Mouse (Mus musculus) thymus, postnatal 14 days (tissue): Measurements from ENCODE around the gene Tmem160.

Experiments
- DNase-seq: peaks from one replicate; pipeline ENCODE4 v3.0.0; 2021

Tmem160 gene

DNA sequence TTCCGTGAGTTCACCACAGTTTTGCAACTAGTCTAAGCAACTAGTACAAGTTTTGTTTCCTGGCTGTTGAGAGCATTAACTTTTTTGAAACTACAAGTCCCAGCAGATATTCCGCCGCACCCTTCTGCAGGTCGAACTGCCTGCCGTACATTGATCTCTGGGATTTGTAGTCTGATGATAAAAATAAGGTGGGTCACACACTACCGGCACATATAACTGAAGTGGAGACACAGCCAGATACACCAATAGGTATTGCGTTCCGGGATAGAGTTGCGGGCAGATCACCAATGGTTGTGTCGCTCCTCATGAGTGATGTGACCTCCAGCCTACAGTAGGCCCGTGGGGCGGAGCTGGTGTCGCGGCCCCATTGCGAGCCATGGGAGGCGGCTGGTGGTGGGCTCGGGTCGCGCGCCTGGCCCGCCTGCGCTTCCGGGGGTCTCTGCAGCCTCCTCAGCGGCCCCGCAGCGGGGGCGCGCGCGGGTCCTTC lies at the start of gene Tmem160:
Tmem160 (plus strand) TSS at position 193 of the 487 bp plus-strand sequence.
- DNase-seq: peak; percentile 92

DNA sequence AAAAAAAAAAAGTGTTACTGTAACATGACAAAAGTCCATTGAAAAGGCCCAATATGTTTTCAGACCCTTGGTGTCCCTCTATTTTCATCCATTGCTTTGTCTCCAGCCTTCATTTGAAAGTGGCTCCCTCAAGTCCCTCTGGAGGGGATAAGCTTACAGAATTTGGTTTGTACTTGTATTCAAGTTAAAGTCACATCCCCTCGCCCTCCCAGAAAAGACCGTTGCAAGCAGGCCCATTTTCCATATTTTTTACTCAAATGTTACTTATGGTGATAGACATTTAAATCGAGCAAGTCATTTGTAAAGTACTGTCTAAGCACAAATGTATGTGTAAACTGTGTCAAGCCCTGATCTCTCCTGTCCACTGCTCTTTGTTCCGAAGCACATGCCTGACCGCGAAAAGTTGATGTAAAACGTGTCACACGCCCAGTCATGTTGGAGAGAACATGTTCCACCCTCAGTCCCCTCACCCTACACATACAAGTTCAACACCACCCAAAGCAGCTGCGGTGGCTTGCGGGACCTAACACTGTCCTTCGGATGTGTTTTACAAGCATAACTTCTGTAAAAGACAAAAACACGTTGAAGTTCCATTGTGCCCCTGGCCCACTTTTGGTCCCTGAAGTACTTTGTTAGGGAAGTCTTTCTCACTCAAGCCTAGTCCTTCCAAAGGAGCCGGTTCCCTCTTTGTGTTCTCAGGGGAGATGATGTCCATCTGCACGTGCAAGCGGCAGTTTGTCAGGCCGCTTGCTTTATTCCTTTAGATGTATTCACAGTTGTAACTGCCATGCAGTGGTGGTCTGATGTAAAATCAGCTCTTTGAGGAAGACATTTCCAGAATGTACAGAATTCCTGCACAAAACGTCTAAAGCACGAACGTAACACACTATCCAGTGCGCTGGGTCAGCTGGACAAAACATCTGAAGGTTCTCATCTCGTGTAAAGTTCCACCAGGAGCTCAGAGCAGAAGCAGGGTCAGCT lies 49.3 kb upstream of the Tmem160 start:
- peak; percentile 54 for DNase-seq

- peak; percentile 28 for DNase-seq
These were observed 48.1 kb upstream of the Tmem160 start for GRCm38 (mm10) chr7:16404315-16405072.

GRCm38 (mm10) chr7:16405073-16405455 lies 47.5 kb upstream of the Tmem160 start:
- peak; percentile 64 for DNase-seq

DNA sequence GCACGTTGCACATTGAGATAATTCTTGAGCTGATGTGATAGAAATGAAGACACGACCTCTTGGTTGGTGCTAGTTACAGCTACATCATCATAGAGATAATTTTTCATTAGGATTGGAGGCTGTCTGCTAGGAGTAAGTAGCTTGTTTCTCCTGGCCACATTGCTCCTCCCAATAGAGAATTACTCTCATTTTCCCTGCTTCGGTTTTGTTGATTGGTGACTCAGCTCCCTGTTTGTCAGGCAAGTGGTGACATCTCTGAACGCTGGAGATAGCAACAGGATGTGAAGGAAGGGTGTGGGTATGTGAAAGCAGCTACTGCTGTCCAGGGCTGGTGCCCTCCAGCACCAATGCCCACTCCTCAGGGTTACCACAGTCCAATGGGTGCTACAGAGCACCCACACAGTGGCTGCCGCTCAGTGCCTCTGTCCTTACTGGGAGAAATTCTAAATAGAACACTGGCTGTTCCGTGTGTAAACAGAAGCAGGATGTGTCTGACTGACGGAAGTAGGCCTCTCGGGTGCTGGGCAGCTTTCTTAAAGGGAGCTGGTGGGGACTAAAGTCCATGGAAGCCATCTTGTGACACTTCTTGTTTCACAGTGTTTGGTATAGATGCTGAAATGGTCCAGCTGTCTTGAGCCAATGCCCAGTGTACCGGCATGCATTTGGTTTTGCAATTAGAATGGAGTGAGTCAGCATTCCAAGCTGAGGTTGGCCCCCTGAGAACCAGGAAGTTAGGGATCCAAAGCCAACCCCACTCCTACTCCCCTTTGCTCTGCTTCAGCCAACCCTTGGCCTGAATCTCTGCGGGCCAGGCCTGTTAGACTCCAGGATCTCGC lies 46.8 kb upstream of the Tmem160 start:
- peak; percentile 71 for DNase-seq

- no peak for DNase-seq
These were observed 45.6 kb upstream of the Tmem160 start for GRCm38 (mm10) chr7:16406978-16407377.

DNA sequence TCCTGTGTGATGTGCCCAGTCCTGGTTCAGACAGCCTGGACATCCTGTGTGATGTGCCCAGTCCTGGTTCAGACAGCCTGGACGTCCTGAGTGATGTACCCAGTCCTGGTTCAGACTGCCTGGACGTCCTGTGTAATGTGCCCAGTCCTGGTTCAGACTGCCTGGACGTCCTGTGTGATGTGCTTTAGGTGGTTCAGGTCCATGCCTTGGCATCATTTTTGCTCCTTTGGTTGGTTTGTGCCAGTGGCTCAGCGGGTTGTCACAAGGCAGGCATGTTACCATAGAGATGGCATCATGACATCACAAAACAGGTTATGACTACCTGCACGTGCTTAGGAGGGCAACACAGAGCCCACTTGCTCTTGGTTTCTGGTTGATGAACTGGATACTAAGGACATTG lies 41.5 kb upstream of the Tmem160 start:
- DNase-seq: no peak

- no peak for DNase-seq
These were observed 40.2 kb upstream of the Tmem160 start for GRCm38 (mm10) chr7:16412220-16412896.

- DNase-seq: no peak
These were observed 39.6 kb upstream of the Tmem160 start for GRCm38 (mm10) chr7:16412930-16413329.

- DNase-seq: no peak
These were observed 37.2 kb upstream of the Tmem160 start for GRCm38 (mm10) chr7:16415426-16415825.

- DNase-seq: no peak
These were observed 35.3 kb upstream of the Tmem160 start for GRCm38 (mm10) chr7:16417141-16417771.

DNA sequence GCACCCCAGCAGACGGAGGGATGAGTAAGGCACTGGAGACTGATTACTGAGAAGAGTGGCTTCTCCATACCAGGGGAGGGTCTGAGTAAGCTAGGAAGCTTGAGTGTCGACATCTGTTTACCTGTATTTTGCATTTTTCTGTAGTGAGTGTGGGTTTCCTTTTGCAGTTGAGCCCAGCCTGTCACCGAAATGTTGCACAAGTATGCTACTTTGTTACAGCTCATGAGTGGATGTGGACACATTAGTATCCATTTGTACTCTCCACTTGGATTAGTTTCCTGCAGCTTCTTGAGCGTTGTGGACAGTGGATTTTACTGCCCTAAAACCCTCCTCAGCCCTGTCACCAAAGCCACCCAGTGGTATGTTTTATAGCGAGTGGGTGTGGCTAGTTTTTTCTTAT lies 33.9 kb upstream of the Tmem160 start:
- DNase-seq: no peak

DNA sequence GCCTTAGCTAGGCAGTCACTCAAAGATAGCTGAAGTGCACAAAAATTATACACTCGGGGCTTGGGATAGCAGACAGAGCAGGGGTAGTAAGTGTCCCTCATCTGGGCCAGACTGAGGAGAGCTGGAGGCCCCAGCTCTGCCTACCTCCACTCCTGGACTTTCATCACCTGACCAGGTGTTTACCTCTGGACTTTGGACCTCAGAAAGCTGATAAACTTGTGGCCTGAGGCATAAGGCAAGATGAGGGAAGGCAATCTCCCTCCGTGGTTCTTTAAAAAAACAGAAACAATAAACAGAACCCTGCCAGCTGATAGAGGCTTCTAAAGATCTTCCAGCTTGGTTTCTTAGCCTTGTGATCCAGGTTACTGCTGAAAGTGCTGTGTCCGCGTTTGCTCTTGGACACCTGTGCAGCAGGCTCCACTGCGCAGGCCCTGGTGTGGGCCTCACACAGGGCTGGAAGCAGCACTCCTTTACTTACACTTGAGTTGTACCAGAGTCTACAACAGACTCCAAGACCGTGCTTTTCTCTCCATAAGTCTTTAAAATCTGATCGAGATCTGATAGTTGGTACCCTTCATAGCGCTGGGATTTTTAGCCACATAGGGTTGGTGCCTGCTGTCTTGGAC lies 32.0 kb upstream of the Tmem160 start:
- DNase-seq: no peak

DNA sequence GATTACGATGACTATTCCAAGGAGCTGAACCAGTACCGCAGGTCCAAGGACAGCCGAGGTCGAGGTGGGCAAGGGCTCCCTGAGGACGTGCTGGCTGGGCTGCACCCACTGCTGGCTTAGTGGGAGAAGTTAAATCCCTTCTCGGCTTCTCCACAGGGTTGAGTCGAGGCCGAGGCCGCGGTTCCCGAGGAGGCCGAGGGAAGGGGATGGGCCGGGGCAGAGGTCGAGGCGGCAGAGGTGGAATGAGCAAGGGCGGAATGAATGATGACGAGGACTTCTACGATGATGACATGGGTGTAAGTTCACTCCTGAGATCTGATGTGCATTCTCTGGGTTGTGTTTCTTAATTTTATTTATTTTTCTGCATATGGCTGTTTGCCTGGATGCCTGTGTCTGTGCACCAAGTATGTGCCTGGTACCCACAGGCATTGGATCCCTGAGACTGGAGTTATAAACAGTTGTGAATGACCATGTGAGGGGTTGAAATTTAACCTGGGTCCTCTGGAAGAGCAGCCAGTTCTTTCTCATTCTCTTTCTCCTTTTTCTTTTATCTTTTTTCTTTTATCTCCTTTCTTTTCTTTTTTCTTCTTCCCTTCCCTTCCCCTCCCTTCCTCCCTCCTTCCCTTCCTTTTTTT lies 30.2 kb upstream of the Tmem160 start:
- no peak for DNase-seq

GRCm38 (mm10) chr7:16423731-16424130 lies 28.8 kb upstream of the Tmem160 start:
- no peak for DNase-seq

- DNase-seq: no peak
These were observed 26.9 kb upstream of the Tmem160 start for GRCm38 (mm10) chr7:16425721-16426120.

DNA sequence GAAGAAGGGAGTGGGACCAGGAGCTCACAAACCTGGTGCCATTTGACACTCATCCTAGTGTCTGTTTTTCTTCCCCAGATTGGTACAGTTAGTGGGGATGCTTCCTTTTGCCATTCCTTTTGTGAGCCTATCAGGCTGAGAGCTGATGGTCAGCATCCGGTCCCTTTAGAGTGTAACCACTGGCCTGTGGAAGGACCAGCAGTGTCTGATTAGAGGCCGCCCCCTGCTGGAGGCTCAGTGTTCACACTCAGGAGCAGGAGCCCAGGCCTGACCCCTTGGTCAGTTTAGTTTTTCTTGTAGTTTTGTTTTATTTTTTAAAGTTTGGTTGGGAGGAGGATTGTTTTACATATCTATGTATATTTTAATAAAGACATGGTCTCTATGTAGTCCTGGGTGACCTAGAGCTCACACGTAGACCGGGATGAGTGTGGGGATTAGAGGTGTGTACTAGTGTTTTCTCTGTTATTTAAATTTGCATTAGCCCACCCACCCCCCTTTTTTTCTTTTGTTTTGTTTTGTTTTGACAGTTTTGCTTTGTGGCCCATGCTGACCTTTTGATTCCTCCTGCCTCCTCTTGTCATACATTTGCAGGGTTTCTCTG lies 26.4 kb upstream of the Tmem160 start:
- peak; percentile 79 for DNase-seq

DNA sequence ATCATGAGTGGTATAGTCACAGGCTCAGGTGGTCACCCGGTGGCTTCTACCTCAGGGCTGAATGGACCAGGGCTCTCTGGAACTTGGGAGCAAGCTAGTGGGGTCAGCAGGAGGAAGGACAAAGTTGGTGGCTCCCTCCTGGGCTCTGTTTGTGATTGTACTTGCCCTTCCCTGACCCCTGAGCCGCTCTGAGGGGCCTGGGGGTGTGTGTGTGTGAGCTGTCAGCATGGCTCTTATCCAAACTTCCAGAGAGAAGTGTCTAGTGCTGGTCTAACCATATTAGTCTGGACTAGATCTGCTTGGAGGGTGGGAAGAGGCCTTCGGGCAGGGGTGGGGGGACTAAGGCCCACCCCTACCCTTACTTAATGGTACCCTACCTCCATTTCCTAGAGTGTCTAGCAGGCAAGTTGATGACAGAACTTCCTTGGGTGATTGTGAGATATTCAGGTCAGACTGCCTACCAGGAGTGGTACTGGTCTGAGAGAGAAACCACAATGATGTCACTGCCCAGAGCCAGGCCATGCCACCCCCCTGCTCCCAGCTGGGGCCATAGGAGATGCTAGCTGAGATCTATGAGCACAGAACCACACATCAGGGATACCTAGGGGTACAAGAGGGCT lies 19.1 kb upstream of the Tmem160 start:
- DNase-seq: no peak

- no peak for DNase-seq
These were observed 17.5 kb upstream of the Tmem160 start for GRCm38 (mm10) chr7:16435088-16435487.

DNA sequence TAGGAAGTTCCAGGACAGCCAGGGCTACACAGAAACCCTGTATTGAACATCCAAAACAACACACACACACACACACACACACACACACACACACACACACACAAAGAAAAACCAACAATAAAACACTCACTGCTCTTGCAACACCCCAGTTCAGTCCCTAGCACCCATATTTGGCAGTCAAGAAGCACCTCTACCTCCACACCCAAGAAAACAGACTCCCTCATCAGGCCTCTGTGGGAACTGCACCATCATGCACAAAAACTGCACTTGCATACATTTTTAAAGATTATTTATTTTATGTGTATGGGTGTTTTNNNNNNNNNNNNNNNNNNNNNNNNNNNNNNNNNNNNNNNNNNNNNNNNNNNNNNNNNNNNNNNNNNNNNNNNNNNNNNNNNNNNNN lies 11.3 kb upstream of the Tmem160 start:
- DNase-seq: peak; percentile 32
